Mouse (Mus musculus): ENCODE results near the gene Terb1. TPM values are rescaled to one million over a fixed set of nuclear protein-coding genes. Genes with fewer than 3 reads are reported as not detected.
A peak's percentile ranks its signal among the peaks of the same experiment; 100 is the strongest.

Gene Terb1
- polyA plus RNA-seq, 1 experiment from 2014 or later, result 0.16 TPM

DNA sequence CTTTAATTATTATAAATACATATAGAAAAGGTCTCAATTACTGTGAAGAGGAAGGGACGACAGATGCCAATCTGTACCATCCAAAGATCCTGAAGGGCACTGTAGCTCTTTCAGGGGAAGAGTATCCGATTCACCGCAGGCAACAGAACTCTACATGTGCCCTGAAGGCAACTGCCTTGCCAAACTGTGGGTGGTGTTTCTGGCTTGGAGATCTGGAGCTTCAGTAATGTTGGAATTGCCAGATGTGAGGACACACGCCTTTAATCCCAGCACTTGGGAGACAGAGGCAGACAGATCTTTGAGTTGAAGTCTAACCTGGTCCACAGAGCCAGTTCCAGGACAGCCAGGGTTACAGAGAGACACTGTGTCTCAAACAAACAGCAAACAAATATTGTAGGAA, 29.2 kb upstream of the Terb1 start:
- Histone ChIP-seq H3K36me3 (ENCODE audit: control insufficient read depth, insufficient read depth) (no peaks in the 10 kb centered on the region), H3K9me3 (ENCODE audit: control insufficient read depth, low read length) (no peaks in the 10 kb centered on the region), H3K4me3 (replicated peaks; ENCODE audit: low read length) (no peak overlapping the region), H3K4me1 (replicated peaks; ENCODE audit: control insufficient read depth, insufficient read depth, low read length) (peaks cover 24% of the 10 kb centered on the region), H3K27ac (ENCODE audit: low read length) (no peak overlapping the region), H3K27me3 (replicated peaks; ENCODE audit: control insufficient read depth, insufficient read depth, low read length) (peaks cover 39% of the 10 kb centered on the region), H3K9ac (replicated peaks; ENCODE audit: low read depth, low read length) (no peak overlapping the region), H3K4me2 (ENCODE audit: low read length) (no peak overlapping the region)
- WGBS, result 91% methylated on average over 4 of the region's 4 CpGs
- no peak for ATAC-seq

DNA sequence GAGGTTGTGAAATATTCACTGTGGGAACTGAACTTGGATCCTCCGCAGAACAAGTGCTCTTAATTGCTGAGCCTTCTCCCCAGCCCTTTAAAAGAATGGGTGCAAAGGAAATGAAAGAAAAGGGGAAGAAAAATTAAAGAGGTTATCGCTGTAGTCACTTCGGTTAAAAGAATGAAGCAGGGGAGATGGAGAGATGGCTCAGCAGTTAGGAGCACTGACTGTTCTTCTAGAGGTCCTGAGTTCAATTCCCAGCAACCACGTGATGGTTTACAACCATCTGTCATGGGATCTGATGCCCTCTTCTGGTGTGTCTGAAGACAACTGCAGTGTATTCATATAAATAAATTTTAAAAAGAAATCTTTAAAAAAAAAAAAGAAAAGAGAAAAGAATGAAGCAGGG, 26.3 kb upstream of the Terb1 start:
- WGBS, result 84% methylated on average over 4 of the region's 4 CpGs
- no peaks in the 10 kb centered on the region for H3K9me3 ChIP-seq (ENCODE audit: control insufficient read depth, low read length)
- H3K4me1 ChIP-seq (replicated peaks; ENCODE audit: control insufficient read depth, insufficient read depth, low read length), result peaks cover 30% of the 10 kb centered on the region
- H3K27me3 ChIP-seq (replicated peaks; ENCODE audit: control insufficient read depth, insufficient read depth, low read length), result peaks cover 24% of the 10 kb centered on the region
- no peak for ATAC-seq
- no peak overlapping the region for H3K4me2 ChIP-seq (ENCODE audit: low read length)
- H3K4me3 ChIP-seq (replicated peaks; ENCODE audit: low read length), result no peak overlapping the region
- no peak overlapping the region for H3K27ac ChIP-seq (ENCODE audit: low read length)
- no peaks in the 10 kb centered on the region for H3K36me3 ChIP-seq (ENCODE audit: control insufficient read depth, insufficient read depth)
- no peak overlapping the region for H3K9ac ChIP-seq (replicated peaks; ENCODE audit: low read depth, low read length)

DNA sequence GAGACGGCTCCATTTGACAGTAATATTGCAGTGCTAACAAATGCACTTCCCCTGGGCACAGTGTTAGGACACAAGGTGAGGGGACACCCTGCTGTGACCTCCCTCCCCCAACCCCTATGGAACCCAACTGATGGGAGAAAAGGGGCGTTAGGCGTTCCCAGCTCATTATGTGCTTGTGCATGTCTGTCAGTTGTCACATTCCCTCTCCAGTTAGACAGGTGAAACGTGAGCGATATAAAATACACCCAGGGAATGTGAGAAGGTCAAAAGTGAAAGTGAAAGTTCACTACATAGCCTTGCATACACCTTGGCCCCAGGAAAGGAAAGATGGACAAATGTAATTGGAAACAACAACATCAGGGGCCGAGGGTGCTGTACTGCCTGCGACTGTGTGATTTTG, 25.7 kb upstream of the Terb1 start:
- no peak overlapping the region for H3K9ac ChIP-seq (replicated peaks; ENCODE audit: low read depth, low read length)
- H3K27me3 ChIP-seq (replicated peaks; ENCODE audit: control insufficient read depth, insufficient read depth, low read length), result peaks cover 18% of the 10 kb centered on the region
- no peak overlapping the region for H3K27ac ChIP-seq (ENCODE audit: low read length)
- WGBS, result 38% methylated on average over 7 of the region's 7 CpGs
- no peaks in the 10 kb centered on the region for H3K36me3 ChIP-seq (ENCODE audit: control insufficient read depth, insufficient read depth)
- no peak overlapping the region for H3K4me3 ChIP-seq (replicated peaks; ENCODE audit: low read length)
- no peak for ATAC-seq
- H3K9me3 ChIP-seq (ENCODE audit: control insufficient read depth, low read length), result no peaks in the 10 kb centered on the region
- peak overlapping the region; percentile 46 for H3K4me2 ChIP-seq (ENCODE audit: low read length)
- H3K4me1 ChIP-seq (replicated peaks; ENCODE audit: control insufficient read depth, insufficient read depth, low read length), result peaks cover 23% of the 10 kb centered on the region

DNA sequence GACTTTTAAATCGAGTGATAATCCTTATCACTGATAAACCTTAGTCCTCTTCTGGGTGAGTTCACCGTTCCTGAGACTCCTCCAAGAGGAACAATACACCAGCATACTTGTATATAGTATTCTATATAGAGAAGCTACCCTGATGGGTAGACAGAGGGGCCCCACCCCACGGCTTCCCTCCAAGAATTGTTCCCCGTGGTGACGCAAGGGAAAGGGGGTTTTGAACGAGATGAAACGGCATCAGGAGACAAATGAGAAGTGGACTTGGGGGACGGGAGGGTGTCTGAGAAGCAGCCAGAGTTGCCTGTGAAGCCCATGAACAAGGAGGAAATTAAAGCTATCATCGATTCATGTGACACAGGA, 25.1 kb upstream of the Terb1 start:
- Histone ChIP-seq H3K4me3 (replicated peaks; ENCODE audit: low read length) (peak overlapping the region; percentile 98), H3K27me3 (replicated peaks; ENCODE audit: control insufficient read depth, insufficient read depth, low read length) (peaks cover 12% of the 10 kb centered on the region), H3K9ac (replicated peaks; ENCODE audit: low read depth, low read length) (peak overlapping the region; percentile 12), H3K4me1 (replicated peaks; ENCODE audit: control insufficient read depth, insufficient read depth, low read length) (peaks cover 22% of the 10 kb centered on the region), H3K27ac (ENCODE audit: low read length) (no peak overlapping the region), H3K9me3 (ENCODE audit: control insufficient read depth, low read length) (no peaks in the 10 kb centered on the region), H3K36me3 (ENCODE audit: control insufficient read depth, insufficient read depth) (no peaks in the 10 kb centered on the region), H3K4me2 (ENCODE audit: low read length) (peak overlapping the region; percentile 46)
- ATAC-seq, result peak; percentile 56; the same call in 1 of the 2 replicates
- WGBS, result 11% methylated on average over 9 of the region's 9 CpGs

DNA sequence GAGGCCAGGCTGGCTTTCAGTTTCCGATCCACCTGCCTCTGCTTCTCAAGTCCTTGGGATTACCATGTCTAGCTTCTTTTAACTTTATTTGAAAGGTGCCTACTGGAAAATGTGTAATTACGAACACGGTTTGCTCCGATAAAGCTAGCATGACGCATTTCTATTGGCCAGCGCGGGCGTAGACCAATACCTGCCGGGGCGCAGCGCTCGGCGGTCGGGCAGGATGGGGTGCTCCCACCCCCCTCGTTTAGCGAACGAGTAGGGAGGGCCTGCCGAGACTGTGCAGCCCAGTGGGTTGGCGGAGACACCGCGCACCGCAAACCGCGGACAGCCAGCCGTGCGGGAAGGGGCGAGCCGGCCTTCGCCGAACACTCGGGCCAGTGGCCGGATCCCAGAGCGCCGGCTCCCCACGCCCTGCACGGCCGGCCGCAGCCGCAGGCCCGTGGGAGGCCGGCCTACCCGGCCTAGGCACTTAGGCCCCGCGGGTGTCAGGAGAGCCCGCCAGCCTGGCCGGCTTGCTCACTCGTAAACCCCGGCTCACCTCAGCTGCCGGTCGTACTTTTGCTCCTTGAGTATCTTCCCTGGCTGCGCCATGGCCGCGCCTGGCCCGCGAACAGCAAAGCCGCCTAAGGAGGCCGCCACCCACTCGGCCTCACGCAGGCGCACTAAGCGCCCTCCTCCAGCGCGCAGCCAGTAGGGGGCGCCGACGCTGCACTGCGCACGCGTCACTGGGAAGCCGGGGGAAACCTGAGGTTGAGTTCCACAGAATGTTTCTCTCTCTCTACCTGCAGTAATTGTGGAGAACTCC, 24.5 kb upstream of the Terb1 start, which contains the start of the genes Nae1 and Car7:
TSS of gene Nae1 (minus strand) at position 667 of the 808 bp plus-strand sequence.
TSS of gene Car7 (plus strand) at position 719 of the 808 bp plus-strand sequence.
- Histone ChIP-seq H3K9me3 (ENCODE audit: control insufficient read depth, low read length) (no peaks in the 10 kb centered on the region), H3K36me3 (ENCODE audit: control insufficient read depth, insufficient read depth) (no peaks in the 10 kb centered on the region), H3K27ac (ENCODE audit: low read length) (peak within 1 kb of the TSS; percentile 85), H3K4me2 (ENCODE audit: low read length) (peak within 1 kb of the TSS; percentile 81), H3K4me1 (replicated peaks; ENCODE audit: control insufficient read depth, insufficient read depth, low read length) (peaks cover 22% of the 10 kb centered on the region), H3K27me3 (replicated peaks; ENCODE audit: control insufficient read depth, insufficient read depth, low read length) (peaks cover 7% of the 10 kb centered on the region), H3K9ac (replicated peaks; ENCODE audit: low read depth, low read length) (peak within 1 kb of the TSS; percentile 98), H3K4me3 (replicated peaks; ENCODE audit: low read length) (peak within 1 kb of the TSS; percentile 98)
- peak; percentile 98 for ATAC-seq
- under 1% methylated on average over 70 of the region's 70 CpGs for WGBS

DNA sequence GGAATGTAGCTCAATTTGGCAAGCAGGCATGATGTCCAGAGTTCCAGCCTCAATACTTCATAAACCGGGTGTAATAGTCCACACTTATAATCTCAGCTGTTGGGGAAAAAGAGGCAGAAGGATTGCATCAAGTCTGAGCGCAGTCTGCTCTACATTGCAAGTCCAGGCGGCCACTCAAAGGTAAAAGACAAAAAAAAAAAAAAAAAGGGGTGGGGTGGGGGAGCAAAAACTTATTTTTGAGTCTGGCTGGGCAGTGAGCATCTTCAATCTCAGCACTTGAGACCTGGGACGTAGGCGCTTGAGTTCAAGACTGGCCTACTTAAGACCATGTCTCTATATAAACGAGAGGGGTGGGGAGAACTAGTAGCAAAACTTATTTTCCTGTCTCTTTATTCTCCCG, 23.8 kb upstream of the Terb1 start:
- peaks cover 22% of the 10 kb centered on the region for H3K4me1 ChIP-seq (replicated peaks; ENCODE audit: control insufficient read depth, insufficient read depth, low read length)
- H3K27me3 ChIP-seq (replicated peaks; ENCODE audit: control insufficient read depth, insufficient read depth, low read length), result peaks cover under 1% of the 10 kb centered on the region; the same call in 1 of the 2 replicates
- no peaks in the 10 kb centered on the region for H3K9me3 ChIP-seq (ENCODE audit: control insufficient read depth, low read length)
- H3K4me3 ChIP-seq (replicated peaks; ENCODE audit: low read length), result peak overlapping the region; percentile 98
- H3K36me3 ChIP-seq (ENCODE audit: control insufficient read depth, insufficient read depth), result no peaks in the 10 kb centered on the region
- H3K27ac ChIP-seq (ENCODE audit: low read length), result no peak overlapping the region
- H3K9ac ChIP-seq (replicated peaks; ENCODE audit: low read depth, low read length), result peak overlapping the region; percentile 98
- peak overlapping the region; percentile 81 for H3K4me2 ChIP-seq (ENCODE audit: low read length)
- 14% methylated on average over 7 of the region's 7 CpGs for WGBS
- no peak for ATAC-seq

DNA sequence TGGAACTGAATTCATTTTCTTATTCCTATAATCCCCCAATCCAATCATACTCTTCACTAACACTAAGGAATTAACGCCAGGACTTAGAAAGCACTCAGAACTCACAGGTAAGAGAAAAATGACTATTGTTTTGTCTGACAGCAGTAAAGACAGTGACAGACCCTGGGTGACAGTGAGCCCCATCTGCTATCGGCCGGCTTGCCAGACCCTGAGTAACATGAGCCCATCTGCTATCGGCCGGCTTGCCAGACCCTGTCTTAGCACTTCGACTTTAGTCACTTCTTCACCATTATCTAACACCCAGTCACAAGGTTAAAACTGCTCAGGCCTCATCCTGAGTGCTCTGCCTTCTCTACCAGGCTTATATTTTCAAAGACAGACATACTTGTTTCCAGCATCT, 20.0 kb upstream of the Terb1 start:
- Histone ChIP-seq H3K9me3 (ENCODE audit: control insufficient read depth, low read length) (no peaks in the 10 kb centered on the region), H3K9ac (replicated peaks; ENCODE audit: low read depth, low read length) (no peak overlapping the region), H3K4me1 (replicated peaks; ENCODE audit: control insufficient read depth, insufficient read depth, low read length) (peaks cover 15% of the 10 kb centered on the region), H3K27me3 (replicated peaks; ENCODE audit: control insufficient read depth, insufficient read depth, low read length) (no peaks in the 10 kb centered on the region), H3K4me2 (ENCODE audit: low read length) (no peak overlapping the region), H3K4me3 (replicated peaks; ENCODE audit: low read length) (no peak overlapping the region), H3K36me3 (ENCODE audit: control insufficient read depth, insufficient read depth) (no peaks in the 10 kb centered on the region), H3K27ac (ENCODE audit: low read length) (no peak overlapping the region; the same call in 1 of the 2 replicates)
- WGBS, result 67% methylated on average over 6 of the region's 6 CpGs
- ATAC-seq, result no peak

DNA sequence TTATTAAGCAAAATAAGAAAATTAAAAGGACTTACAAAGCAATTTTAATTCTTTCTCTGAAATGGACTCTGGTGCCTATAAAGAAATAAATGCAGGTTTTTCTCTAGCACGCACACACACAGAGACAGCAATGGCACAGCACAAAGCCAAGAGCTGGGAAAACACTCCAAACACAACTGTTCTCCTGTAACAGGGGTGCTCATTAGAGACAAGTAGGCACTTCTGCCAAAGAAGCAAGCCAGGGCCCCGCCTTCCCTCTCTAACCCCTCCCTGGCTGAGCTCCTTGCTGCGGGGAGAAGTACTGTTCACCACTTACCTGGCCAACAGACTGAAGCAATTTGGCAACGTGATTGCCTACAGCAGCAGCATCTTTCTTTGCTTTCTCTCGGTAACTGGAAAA, 8.2 kb upstream of the Terb1 start:
- Histone ChIP-seq H3K36me3 (ENCODE audit: control insufficient read depth, insufficient read depth) (peaks cover 25% of the 10 kb centered on the region), H3K9me3 (ENCODE audit: control insufficient read depth, low read length) (no peaks in the 10 kb centered on the region), H3K4me1 (replicated peaks; ENCODE audit: control insufficient read depth, insufficient read depth, low read length) (0 out of 2 replicates have a peak, but pooled peaks cover 2% of the 10 kb centered on the region), H3K4me2 (ENCODE audit: low read length) (no peak overlapping the region), H3K27ac (ENCODE audit: low read length) (no peak overlapping the region), H3K27me3 (replicated peaks; ENCODE audit: control insufficient read depth, insufficient read depth, low read length) (no peaks in the 10 kb centered on the region), H3K9ac (replicated peaks; ENCODE audit: low read depth, low read length) (no peak overlapping the region), H3K4me3 (replicated peaks; ENCODE audit: low read length) (no peak overlapping the region)
- WGBS, result 63% methylated on average over 5 of the region's 5 CpGs
- 0 out of 2 replicates have a peak, but pooled peaks have one; percentile 26 for ATAC-seq

DNA sequence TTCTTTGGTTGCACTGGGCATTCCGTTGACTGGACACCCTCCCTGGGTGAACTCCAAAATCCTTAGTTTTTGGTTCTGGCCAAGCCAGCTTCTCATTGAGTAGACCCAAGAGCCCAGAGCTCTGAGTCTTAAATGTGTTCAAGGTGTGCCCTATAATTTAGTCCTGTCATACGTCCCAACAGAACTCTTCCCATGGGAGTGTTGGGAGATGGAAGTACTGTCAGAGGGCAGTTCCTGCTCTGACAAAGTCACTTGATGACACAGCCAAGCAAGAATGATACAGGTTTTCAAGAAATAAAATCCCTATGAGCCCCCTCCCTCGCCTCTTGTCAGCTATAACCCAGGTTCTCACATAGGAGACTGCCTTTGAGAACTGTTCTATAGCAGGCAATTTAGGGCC, 424 bp upstream of the Terb1 start:
- WGBS, result 67% methylated on average over 3 of the region's 3 CpGs
- H3K9ac ChIP-seq (replicated peaks; ENCODE audit: low read depth, low read length), result no peak overlapping the region
- H3K27ac ChIP-seq (ENCODE audit: low read length), result no peak overlapping the region
- H3K4me2 ChIP-seq (ENCODE audit: low read length), result no peak overlapping the region
- ATAC-seq, result no peak
- H3K27me3 ChIP-seq (replicated peaks; ENCODE audit: control insufficient read depth, insufficient read depth, low read length), result no peaks in the 10 kb centered on the region
- H3K36me3 ChIP-seq (ENCODE audit: control insufficient read depth, insufficient read depth), result peaks cover 6% of the 10 kb centered on the region; the same call in 1 of the 2 replicates
- H3K4me3 ChIP-seq (replicated peaks; ENCODE audit: low read length), result no peak overlapping the region
- no peaks in the 10 kb centered on the region for H3K9me3 ChIP-seq (ENCODE audit: control insufficient read depth, low read length)
- peaks cover 10% of the 10 kb centered on the region for H3K4me1 ChIP-seq (replicated peaks; ENCODE audit: control insufficient read depth, insufficient read depth, low read length)

Data from forebrain, embryonic 16.5 days (tissue).